Mouse (Mus musculus) limb, embryonic 10.5 days (tissue): ENCODE results near the gene Yeats2. TPM values are rescaled to one million over a fixed set of nuclear protein-coding genes. Genes with fewer than 3 reads are reported as not detected.

Experiments
- DNase-seq: peaks from one replicate; pipeline ENCODE4 v3.0.0-alpha.2; 2017; ENCODE audit warnings: low spot score
- H3K27ac ChIP-seq: fragments of 300-500 bp; sonication (generic); 2 replicates; pipeline ENCODE4 v1.5.1; 2016; ENCODE audit warnings: mild to moderate bottlenecking
- H3K27me3 ChIP-seq: fragments of 300-500 bp; sonication (generic); 2 replicates; pipeline ENCODE4 v1.6.1; 2016; ENCODE audit warnings: low read depth, mild to moderate bottlenecking; ENCODE audit not compliant: poor library complexity, severe bottlenecking
- H3K36me3 ChIP-seq: fragments of 300-500 bp; sonication (generic); 2 replicates; pipeline ENCODE4 v1.6.1; 2016; ENCODE audit warnings: mild to moderate bottlenecking, moderate library complexity
- H3K4me1 ChIP-seq: fragments of 300-500 bp; sonication (generic); 2 replicates; pipeline ENCODE4 v1.6.1; 2016
- H3K4me3 ChIP-seq: fragments of 300-500 bp; sonication (generic); 2 replicates; pipeline ENCODE4 v1.5.1; 2016; ENCODE audit warnings: mild to moderate bottlenecking, moderate library complexity
- H3K9me3 ChIP-seq: fragments of 300-500 bp; sonication (generic); replicated peaks from 2 replicates; pipeline ENCODE4 v1.6.1; 2016; ENCODE audit warnings: mild to moderate bottlenecking
- whole genome bisulfite sequencing: fragments of 180-500 bp; shearing (Covaris S2); methylation state at CpG from one replicate; pipeline ENCODE4 v1.1.7; 2016; 5-methylcytosine and 5-hydroxymethylcytosine counted together
- polyA plus RNA-seq: library from polyadenylated mRNA; unstranded; fragments of >200 nt; fragmentation: Nextera tagmentation; extraction: Ambion mirVana; gene quantifications from 2 replicates; pipeline ENCODE4 v1.2.1, GENCODE M21; 2016

Yeats2 gene
- polyA plus RNA-seq, 1 experiment from 2014 or later = 59.2 TPM

GRCm38 (mm10) chr16:20199501-20200201, 58.8 kb downstream of the Yeats2 start:
- Histone ChIP-seq H3K4me1 (no peaks in the 10 kb centered on the region), H3K9me3 (no peaks in the 10 kb centered on the region), H3K27ac (no peak overlapping the region), H3K36me3 (peaks cover 99% of the 10 kb centered on the region), H3K4me3 (no peak overlapping the region), H3K27me3 (no peaks in the 10 kb centered on the region)
- 82% methylated on average over 5 of the region's 5 CpGs for WGBS
- no peak for DNase-seq

GRCm38 (mm10) chr16:20213591-20214226, 72.8 kb downstream of the Yeats2 start:
- Histone ChIP-seq H3K4me1 (no peaks in the 10 kb centered on the region), H3K9me3 (no peaks in the 10 kb centered on the region), H3K27me3 (no peaks in the 10 kb centered on the region), H3K27ac (no peak overlapping the region), H3K4me3 (no peak overlapping the region), H3K36me3 (peaks cover 98% of the 10 kb centered on the region)
- DNase-seq = peak; percentile 43
- 88% methylated on average over 3 of the region's 3 CpGs for whole genome bisulfite sequencing

GRCm38 (mm10) chr16:20222726-20223125, 81.9 kb downstream of the Yeats2 start:
- no peak for DNase-seq
- Histone ChIP-seq H3K4me1 (no peaks in the 10 kb centered on the region), H3K4me3 (no peak overlapping the region), H3K9me3 (no peaks in the 10 kb centered on the region), H3K27me3 (no peaks in the 10 kb centered on the region), H3K27ac (no peak overlapping the region), H3K36me3 (peaks cover 97% of the 10 kb centered on the region)
- WGBS = 98% methylated on average over 6 of the region's 6 CpGs

GRCm38 (mm10) chr16:20226676-20227075, 85.8 kb downstream of the Yeats2 start:
- Histone ChIP-seq H3K27me3 (no peaks in the 10 kb centered on the region), H3K9me3 (no peaks in the 10 kb centered on the region), H3K27ac (no peak overlapping the region), H3K4me1 (no peaks in the 10 kb centered on the region), H3K36me3 (peaks cover 97% of the 10 kb centered on the region), H3K4me3 (no peak overlapping the region)
- no peak for DNase-seq
- WGBS = 92% methylated on average over 4 of the region's 4 CpGs

- no peaks in the 10 kb centered on the region for H3K4me1 ChIP-seq
- H3K27ac ChIP-seq = no peak overlapping the region
- DNase-seq = no peak
- H3K4me3 ChIP-seq = no peak overlapping the region
- H3K9me3 ChIP-seq = no peaks in the 10 kb centered on the region
- 83% methylated on average over 6 of the region's 6 CpGs for WGBS
- H3K36me3 ChIP-seq = peaks cover 94% of the 10 kb centered on the region
- H3K27me3 ChIP-seq = no peaks in the 10 kb centered on the region
These were observed 86.6 kb downstream of the Yeats2 start for GRCm38 (mm10) chr16:20227504-20227903.

GRCm38 (mm10) chr16:20228167-20228566, 87.3 kb downstream of the Yeats2 start:
- Histone ChIP-seq H3K27ac (no peak overlapping the region), H3K27me3 (no peaks in the 10 kb centered on the region), H3K36me3 (peaks cover 93% of the 10 kb centered on the region), H3K4me3 (no peak overlapping the region), H3K9me3 (no peaks in the 10 kb centered on the region), H3K4me1 (no peaks in the 10 kb centered on the region)
- 94% methylated on average over 5 of the region's 5 CpGs for WGBS
- DNase-seq = no peak

- WGBS = 64% methylated on average over 4 of the region's 4 CpGs
- peaks cover 4% of the 10 kb centered on the region; the same call in 1 of the 2 replicates for H3K27me3 ChIP-seq
- DNase-seq = no peak
- H3K27ac ChIP-seq = no peak overlapping the region
- H3K4me3 ChIP-seq = no peak overlapping the region
- peaks cover 47% of the 10 kb centered on the region for H3K36me3 ChIP-seq
- H3K4me1 ChIP-seq = no peaks in the 10 kb centered on the region
- no peaks in the 10 kb centered on the region for H3K9me3 ChIP-seq
These were observed 93.5 kb downstream of the Yeats2 start for GRCm38 (mm10) chr16:20234406-20234805.

GRCm38 (mm10) chr16:20237426-20237825, 96.6 kb downstream of the Yeats2 start:
- WGBS = 82% methylated on average over 4 of the region's 4 CpGs
- H3K36me3 ChIP-seq = peaks cover 18% of the 10 kb centered on the region
- H3K27me3 ChIP-seq = peaks cover 22% of the 10 kb centered on the region; the same call in 1 of the 2 replicates
- no peak overlapping the region for H3K4me3 ChIP-seq
- no peak overlapping the region for H3K27ac ChIP-seq
- peak; percentile 25 for DNase-seq
- no peaks in the 10 kb centered on the region for H3K9me3 ChIP-seq
- H3K4me1 ChIP-seq = peaks cover 8% of the 10 kb centered on the region; the same call in 1 of the 2 replicates

- no peak overlapping the region for H3K27ac ChIP-seq
- WGBS = 90% methylated on average over 4 of the region's 4 CpGs
- peak; percentile 12 for DNase-seq
- peaks cover 9% of the 10 kb centered on the region for H3K36me3 ChIP-seq
- peaks cover 8% of the 10 kb centered on the region; the same call in 1 of the 2 replicates for H3K4me1 ChIP-seq
- peaks cover 22% of the 10 kb centered on the region; the same call in 1 of the 2 replicates for H3K27me3 ChIP-seq
- no peaks in the 10 kb centered on the region for H3K9me3 ChIP-seq
- no peak overlapping the region for H3K4me3 ChIP-seq
These were observed 97.8 kb downstream of the Yeats2 start for GRCm38 (mm10) chr16:20238646-20239045.

- Histone ChIP-seq H3K36me3 (no peaks in the 10 kb centered on the region), H3K27ac (peak within 1 kb of the TSS; percentile 85), H3K4me1 (peaks cover 8% of the 10 kb centered on the region; the same call in 1 of the 2 replicates), H3K27me3 (peaks cover 22% of the 10 kb centered on the region; the same call in 1 of the 2 replicates), H3K9me3 (no peaks in the 10 kb centered on the region), H3K4me3 (peak within 1 kb of the TSS; percentile 73)
- DNase-seq = peak; percentile 75
- WGBS = 1% methylated on average over 90 of the region's 90 CpGs
These were observed 99.9 kb downstream of the Yeats2 start, which contains the start of gene Map6d1 for GRCm38 (mm10) chr16:20240468-20241414. Map6d1 (minus strand) TSS chr16:20241358.

- Histone ChIP-seq H3K9me3 (no peaks in the 10 kb centered on the region), H3K36me3 (no peaks in the 10 kb centered on the region), H3K27ac (no peak overlapping the region), H3K4me1 (no peaks in the 10 kb centered on the region), H3K27me3 (peaks cover 3% of the 10 kb centered on the region; the same call in 1 of the 2 replicates), H3K4me3 (no peak overlapping the region)
- DNase-seq = no peak
These were observed 106.2 kb downstream of the Yeats2 start for GRCm38 (mm10) chr16:20247103-20247502.

GRCm38 (mm10) chr16:20248442-20249174, 107.7 kb downstream of the Yeats2 start:
- no peak overlapping the region for H3K4me3 ChIP-seq
- WGBS = 91% methylated on average over 9 of the region's 9 CpGs
- no peaks in the 10 kb centered on the region for H3K9me3 ChIP-seq
- no peak overlapping the region for H3K27ac ChIP-seq
- no peaks in the 10 kb centered on the region for H3K4me1 ChIP-seq
- H3K27me3 ChIP-seq = no peaks in the 10 kb centered on the region
- no peaks in the 10 kb centered on the region for H3K36me3 ChIP-seq
- DNase-seq = peak; percentile 22
